10 mouse cellular contexts compared by ENCODE assay signal in genomic region chr13:58938464-58938863, GRCm38 (mm10).
DNase-seq lines count a peak whose midpoint lies in the region; ATAC-seq and TF ChIP-seq lines count a peak whose summit lies in the region.
"Had no signal": no experiment of that assay in that cellular context is flagged by ENCODE, and none has a peak within 500 bp of the region (broad histone marks: within the 10 kb centered on the region; RNA-seq: fewer than 3 reads in every experiment).

No protein-coding gene starts in this region.

- no peak overlapping the region for H3K9ac ChIP-seq in kidney, embryonic 15.5 days
- no peak overlapping the region for H3K9ac ChIP-seq in kidney, postnatal 0 days (ENCODE audit: low read depth, low read length)
- H3K9ac ChIP-seq in heart, embryonic 11.5 days (ENCODE audit: low read depth, low read length) = no peak overlapping the region
- H3K9ac ChIP-seq: heart, embryonic 15.5 days; liver, embryonic 14.5 days had no signal

- ATAC-seq in kidney, embryonic 15.5 days (replicated peaks; ENCODE audit: low FRiP score) = no peak
- no peak for ATAC-seq in kidney, postnatal 0 days (replicated peaks; ENCODE audit: low FRiP score, low read depth)
- no peak for ATAC-seq in frontal cortex, adult (ENCODE audit: low TSS enrichment)
- no peak for ATAC-seq in heart, embryonic 11.5 days (replicated peaks; ENCODE audit: insufficient number of reproducible peaks, low FRiP score, low TSS enrichment)

- no peak for TF ChIP-seq POLR2A in kidney, adult 2 months (IDR thresholded peaks at IDR 0.05; ENCODE audit: low read depth, low read length)

- no peak for TF ChIP-seq CTCF in kidney, adult 2 months (conservative IDR thresholded peaks at IDR 0.05; ENCODE audit: insufficient read depth, insufficient read length, low read depth, low read length)
- TF ChIP-seq CTCF in kidney, postnatal 0 days (IDR thresholded peaks at IDR 0.05; ENCODE audit: low read depth) = peak; percentile 19; the same call in 1 of the 2 replicates

- 62% methylated on average over 4 of the region's 4 CpGs for WGBS in kidney, adult 2 months
- 62% methylated on average over 4 of the region's 4 CpGs for WGBS in kidney, embryonic 15.5 days
- 54% methylated on average over 4 of the region's 4 CpGs for WGBS in kidney, postnatal 0 days
- 73% methylated on average over 4 of the region's 4 CpGs for WGBS in heart, embryonic 11.5 days (ENCODE audit: insufficient replicate concordance)

- DNase-seq in kidney, adult 2 months = peak; percentile 33
- DNase-seq in adrenal gland, postnatal 14 days = peak; percentile 43
- DNase-seq in cerebellum, adult 11 months = peak; percentile 87
- no peak for DNase-seq in kidney, postnatal 0 days (ENCODE audit: low spot score)

- no peak overlapping the region for H3K27ac ChIP-seq in kidney, adult 2 months (ENCODE audit: insufficient read depth, low read depth, low read length)
- H3K27ac ChIP-seq in kidney, embryonic 15.5 days = no peak overlapping the region
- H3K27ac ChIP-seq in kidney, postnatal 0 days = no peak overlapping the region
- no peak overlapping the region for H3K27ac ChIP-seq in heart, embryonic 11.5 days (ENCODE audit: low read depth, low read length)
- H3K27ac ChIP-seq: heart, embryonic 15.5 days; liver, embryonic 14.5 days had no signal

- no peak overlapping the region for H3K4me2 ChIP-seq in kidney, embryonic 15.5 days
- no peak overlapping the region for H3K4me2 ChIP-seq in kidney, postnatal 0 days (ENCODE audit: low read length)
- H3K4me2 ChIP-seq in heart, embryonic 11.5 days = no peak overlapping the region
- H3K4me2 ChIP-seq: heart, embryonic 15.5 days had no signal

- no peaks in the 10 kb centered on the region for H3K36me3 ChIP-seq in kidney, adult 2 months (ENCODE audit: control insufficient read depth, insufficient read depth, low read length)
- H3K36me3 ChIP-seq in kidney, embryonic 15.5 days = no peaks in the 10 kb centered on the region
- H3K36me3 ChIP-seq in kidney, postnatal 0 days (ENCODE audit: insufficient read depth, low read length) = no peaks in the 10 kb centered on the region
- no peaks in the 10 kb centered on the region for H3K36me3 ChIP-seq in heart, embryonic 11.5 days (ENCODE audit: control insufficient read depth, insufficient read depth, low read length)
- H3K36me3 ChIP-seq: G1E; heart, embryonic 15.5 days had no signal

- no peak overlapping the region for H3K4me3 ChIP-seq in kidney, adult 2 months (ENCODE audit: insufficient read depth, low read depth, low read length)
- H3K4me3 ChIP-seq in kidney, embryonic 15.5 days (replicated peaks) = no peak overlapping the region
- H3K4me3 ChIP-seq in kidney, postnatal 0 days (replicated peaks; ENCODE audit: low read depth, low read length) = no peak overlapping the region
- H3K4me3 ChIP-seq in heart, embryonic 11.5 days (ENCODE audit: low read depth, low read length) = no peak overlapping the region
- H3K4me3 ChIP-seq: heart, embryonic 15.5 days had no signal

- no peaks in the 10 kb centered on the region; the same call in 1 of the 2 replicates for H3K27me3 ChIP-seq in kidney, adult 2 months (replicated peaks; ENCODE audit: control insufficient read depth, insufficient read depth, low read length)
- H3K27me3 ChIP-seq in kidney, embryonic 15.5 days = no peaks in the 10 kb centered on the region
- H3K27me3 ChIP-seq in kidney, postnatal 0 days (ENCODE audit: insufficient read depth, low read length) = no peaks in the 10 kb centered on the region
- no peaks in the 10 kb centered on the region; the same call in none of the 2 replicates for H3K27me3 ChIP-seq in heart, embryonic 11.5 days (ENCODE audit: control insufficient read depth, insufficient read depth, low read length)
- H3K27me3 ChIP-seq: heart, embryonic 15.5 days had no signal

- H3K9me3 ChIP-seq in kidney, embryonic 15.5 days (replicated peaks) = no peaks in the 10 kb centered on the region
- no peaks in the 10 kb centered on the region for H3K9me3 ChIP-seq in kidney, postnatal 0 days (replicated peaks; ENCODE audit: low read length)
- H3K9me3 ChIP-seq in heart, embryonic 11.5 days (replicated peaks; ENCODE audit: control insufficient read depth, low read length) = no peaks in the 10 kb centered on the region
- H3K9me3 ChIP-seq: heart, embryonic 15.5 days had no signal

- no peaks in the 10 kb centered on the region for H3K4me1 ChIP-seq in kidney, adult 2 months (ENCODE audit: control insufficient read depth, insufficient read depth, low read length)
- peaks cover 10% of the 10 kb centered on the region for H3K4me1 ChIP-seq in kidney, embryonic 15.5 days
- H3K4me1 ChIP-seq in kidney, postnatal 0 days (replicated peaks; ENCODE audit: insufficient read depth, low read length) = peaks cover 5% of the 10 kb centered on the region
- peaks cover 7% of the 10 kb centered on the region; the same call in 1 of the 2 replicates for H3K4me1 ChIP-seq in heart, embryonic 11.5 days (ENCODE audit: control insufficient read depth, insufficient read depth, low read length)
- H3K4me1 ChIP-seq: heart, embryonic 15.5 days had no signal
